Mouse (Mus musculus): ENCODE data around the gene Foxo6.

GRCm38 (mm10) chr4:120273594-120273993 lies 13.6 kb downstream of the Foxo6 start:
- TF ChIP-seq CTCF (IDR thresholded peaks at IDR 0.05; ENCODE audit: control insufficient read depth, insufficient read depth, insufficient replicate concordance, low read depth, low read length) = no peak
- no peak for TF ChIP-seq POLR2A (IDR thresholded peaks at IDR 0.05; ENCODE audit: control insufficient read depth, low read depth, low read length)

Data from testis, adult 2 months (tissue).